Mouse (Mus musculus) adrenal gland, postnatal 36 days (tissue): ENCODE data around the gene Gmeb1. TPM values are rescaled to one million over a fixed set of nuclear protein-coding genes. Genes with fewer than 3 reads are reported as not detected.
A peak's percentile ranks its signal among the peaks of the same experiment; 100 is the strongest.
"Not testable (repeated sequence)": the region's sequence is repeated elsewhere in the genome, so short reads cannot be mapped to it uniquely, and the experiment has no call there.

Source experiments
- DNase-seq, 2 experiments: peaks; one replicate each; pipeline ENCODE4 v3.0.0; 2021; ENCODE audit warnings: mixed read lengths in 1 of 2
- total RNA-seq, 2 experiments: library from RNA; stranded (reverse); gene quantifications; 2 replicates each; pipeline ENCODE4 v1.2.3; 2021

The Gmeb1 gene
- total RNA-seq, 2 experiments from 2014 or later: 16.4 to 20.5 TPM

DNA sequence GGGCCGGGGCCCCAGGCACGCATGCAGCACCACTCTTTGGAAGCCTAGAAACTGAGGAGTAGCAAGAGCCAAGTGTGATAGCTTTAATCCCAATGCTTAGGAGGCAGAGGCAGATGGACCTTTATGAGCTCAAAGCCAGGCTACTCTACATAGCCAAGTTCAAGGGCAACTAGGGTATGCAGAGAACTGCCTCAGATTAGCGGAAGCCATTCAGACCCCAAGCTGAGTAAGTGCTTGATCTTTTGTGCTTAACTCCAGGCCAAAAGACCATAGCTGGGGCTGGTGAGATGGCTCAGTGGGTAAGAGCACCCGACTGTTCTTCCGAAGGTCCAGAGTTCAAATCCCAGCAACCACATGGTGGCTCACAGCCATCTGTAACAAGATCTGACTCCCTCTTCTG lies 39.4 kb downstream of the Gmeb1 start:
- DNase-seq: not testable (repeated sequence)

GRCm38 (mm10) chr4:132218439-132218838 lies 43.0 kb downstream of the Gmeb1 start:
- not testable (repeated sequence) for DNase-seq

GRCm38 (mm10) chr4:132217781-132218180 lies 43.6 kb downstream of the Gmeb1 start:
- DNase-seq: no peak

DNA sequence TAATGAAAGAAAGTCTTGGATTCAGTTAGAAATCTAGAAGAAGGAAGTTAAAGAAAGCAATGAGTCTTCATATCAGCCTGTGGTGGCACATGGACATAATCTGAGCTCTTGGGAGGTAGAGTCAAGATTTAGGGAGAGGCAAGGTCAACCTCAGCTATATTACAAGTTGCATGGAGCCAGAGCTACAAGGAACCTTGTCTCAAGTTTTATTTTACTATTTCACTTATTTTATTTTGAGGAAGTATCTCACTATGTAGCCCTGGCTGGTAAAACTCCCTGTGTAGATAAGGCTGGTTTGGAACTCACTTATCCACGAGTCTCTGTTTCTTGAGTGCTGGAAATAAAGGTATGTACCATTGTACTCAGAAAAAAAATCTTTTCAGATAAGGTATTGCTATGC lies 44.8 kb downstream of the Gmeb1 start:
- no peak for DNase-seq

DNA sequence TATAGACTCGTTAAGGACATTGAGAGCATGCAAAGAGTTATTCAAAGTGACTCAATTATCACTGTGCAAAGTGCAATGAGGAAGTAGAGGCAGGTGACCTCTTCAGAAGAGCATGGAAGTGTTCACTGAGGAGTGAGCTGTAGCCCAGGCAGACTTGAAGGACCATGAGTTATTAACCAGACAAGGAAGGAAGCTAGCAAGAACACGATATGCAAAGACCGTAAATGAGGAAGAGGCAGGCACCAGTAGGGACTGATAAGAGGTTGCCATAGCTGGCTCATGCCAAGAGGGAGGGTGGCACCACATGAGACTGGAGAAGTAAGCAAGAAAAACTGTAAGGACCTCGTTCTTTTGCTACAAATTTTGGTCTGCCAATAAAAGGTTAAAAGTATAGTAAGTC lies 46.6 kb downstream of the Gmeb1 start:
- DNase-seq: no peak

- DNase-seq: peak; percentile 98 to 99
Observed at GRCm38 (mm10) chr4:132211953-132212734, 49.3 kb downstream of the Gmeb1 start, which contains the start of gene Ythdf2. Ythdf2 (minus strand) TSS chr4:132212303.

DNA sequence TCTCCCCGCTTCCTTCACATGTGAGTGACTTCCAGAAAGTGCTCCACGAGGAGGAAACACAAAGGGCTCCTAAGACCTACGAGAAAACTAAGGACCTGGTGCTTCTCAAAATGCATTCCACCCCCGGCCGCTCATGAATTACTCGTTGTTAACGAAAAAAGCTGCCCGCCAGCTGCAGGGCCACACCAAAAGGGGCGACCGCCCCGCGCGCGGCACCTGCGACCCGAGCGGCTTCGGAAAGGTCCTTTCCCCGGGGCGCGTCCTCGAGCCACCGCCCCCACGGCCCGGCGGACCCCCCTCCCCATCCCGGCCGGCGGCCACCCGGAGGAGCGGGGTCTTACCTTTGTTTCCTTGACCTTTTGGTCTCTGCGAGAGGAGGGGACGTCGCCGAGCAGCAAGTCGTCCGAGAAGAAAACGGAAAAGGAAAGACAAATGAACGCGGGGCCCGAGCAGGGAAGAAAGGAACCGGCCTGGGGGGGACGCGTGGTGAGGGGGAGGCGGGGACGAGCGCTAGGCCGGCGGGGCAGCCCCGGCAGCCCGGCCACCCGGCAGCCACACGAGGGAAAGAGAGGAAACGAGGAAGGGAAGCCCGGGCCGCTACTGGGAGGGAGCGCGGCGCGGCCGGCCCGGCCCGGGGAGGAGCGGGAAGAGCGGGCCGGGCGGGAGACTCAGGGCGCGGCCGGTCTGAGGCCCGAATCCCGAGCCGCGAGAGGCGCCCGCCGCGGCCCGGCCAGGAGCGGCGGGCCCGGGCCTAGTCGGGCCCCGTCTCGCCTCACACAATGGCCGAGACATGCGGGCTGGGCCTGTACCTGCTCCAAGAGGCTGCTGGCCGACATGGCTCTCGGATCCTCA lies 50.1 kb downstream of the Gmeb1 start:
- DNase-seq: peak; percentile 41 to 55

DNA sequence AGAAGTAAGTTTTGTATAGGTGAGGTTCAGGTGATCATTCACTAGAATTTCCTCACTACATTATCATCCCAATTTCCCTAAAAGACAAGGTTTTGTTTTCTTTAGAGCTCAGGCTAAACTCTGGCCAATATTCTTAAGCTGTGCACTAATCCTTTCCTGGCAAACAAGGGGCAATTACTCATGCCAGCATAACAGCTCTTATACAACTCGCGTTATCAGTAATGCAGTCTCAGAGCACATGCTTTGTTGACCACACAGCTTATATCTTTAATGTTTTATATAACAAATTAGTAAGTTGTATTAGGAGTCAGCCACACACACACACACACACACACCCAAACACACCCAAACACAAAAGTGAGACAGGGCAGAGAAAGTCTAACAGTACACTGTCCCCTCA lies 51.1 kb downstream of the Gmeb1 start:
- no peak for DNase-seq

GRCm38 (mm10) chr4:132209299-132209698 lies 52.1 kb downstream of the Gmeb1 start:
- no peak for DNase-seq

DNA sequence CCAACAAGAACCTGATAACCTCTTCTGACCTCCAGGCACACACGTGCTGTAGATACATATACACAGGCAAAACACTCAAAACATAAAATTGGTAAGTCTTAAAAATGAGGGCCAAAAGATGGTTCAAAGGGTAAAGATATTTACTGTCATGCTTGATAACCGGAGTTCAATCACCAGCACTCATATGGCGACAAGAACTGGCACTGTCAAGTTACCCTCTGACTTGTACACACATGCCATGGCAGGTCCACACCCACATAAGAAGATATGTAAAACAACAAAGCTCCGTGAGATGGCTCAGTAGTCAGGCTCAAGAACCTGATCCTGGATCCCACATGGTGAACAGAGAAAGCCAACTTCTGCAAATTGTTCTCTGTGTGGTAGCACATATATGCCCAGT lies 54.1 kb downstream of the Gmeb1 start:
- no peak for DNase-seq

GRCm38 (mm10) chr4:132198771-132199170 lies 62.6 kb downstream of the Gmeb1 start:
- DNase-seq: no peak

DNA sequence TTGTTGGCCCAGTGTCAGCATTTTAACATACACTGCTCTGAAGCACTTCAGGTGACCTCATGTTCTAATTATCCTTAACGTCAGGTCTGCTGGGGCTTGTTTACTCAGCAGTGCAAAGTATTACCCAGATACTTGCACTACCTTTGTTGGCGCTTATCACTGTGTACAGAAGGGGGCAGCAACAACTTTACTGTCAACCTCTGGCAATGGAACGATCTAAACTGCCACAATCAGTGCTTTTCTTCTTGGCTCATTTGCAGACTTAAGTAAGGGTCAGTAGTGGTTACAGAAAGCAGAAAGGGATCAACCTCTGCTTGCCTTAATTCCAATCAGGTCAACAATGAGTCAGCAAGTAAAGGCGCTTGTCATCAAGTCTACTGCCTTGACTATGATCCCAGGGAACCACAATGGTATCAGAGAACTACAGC lies 63.1 kb downstream of the Gmeb1 start:
- peak; percentile 25 to 42 for DNase-seq

GRCm38 (mm10) chr4:132194975-132195374 lies 66.4 kb downstream of the Gmeb1 start:
- DNase-seq: no peak

DNA sequence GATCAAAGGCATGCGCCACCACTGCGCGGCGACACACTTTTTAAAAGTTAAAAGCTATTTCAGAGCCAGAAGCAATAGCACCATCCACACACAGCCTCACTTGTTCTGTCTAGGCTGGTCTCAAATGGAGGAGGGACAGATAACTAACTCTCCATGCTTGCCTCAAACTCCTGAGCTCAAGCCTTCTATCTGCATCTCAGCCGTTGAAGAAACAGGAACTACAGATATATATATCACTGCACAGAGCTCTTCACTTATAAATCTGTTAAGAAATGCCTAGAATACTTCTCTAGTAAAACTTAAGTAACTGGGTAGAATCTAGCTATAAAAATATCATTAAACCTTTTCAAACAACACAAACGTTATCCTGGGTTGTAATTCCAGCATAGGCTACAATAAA lies 67.0 kb downstream of the Gmeb1 start:
- DNase-seq: no peak

- DNase-seq: no peak
Observed at GRCm38 (mm10) chr4:132187826-132188401, 73.5 kb downstream of the Gmeb1 start.

DNA sequence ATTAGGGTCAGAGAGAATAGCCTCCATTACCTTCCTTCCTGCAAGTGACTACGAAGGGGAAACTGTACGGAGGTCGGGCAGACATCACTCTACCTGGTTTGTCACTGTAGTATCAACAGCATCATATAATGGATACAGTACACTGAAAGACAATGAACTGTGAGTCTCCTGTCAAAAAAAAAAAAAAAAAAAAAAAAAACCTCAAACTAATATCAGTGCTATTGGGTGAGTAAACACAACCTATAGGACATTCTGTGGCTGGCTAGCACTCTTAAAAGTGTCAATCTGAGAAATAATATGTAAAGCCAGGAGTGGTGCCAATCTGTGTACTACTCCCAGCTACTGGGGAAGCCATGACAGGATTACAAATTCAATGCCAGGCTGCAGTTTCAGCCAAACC lies 78.2 kb downstream of the Gmeb1 start:
- DNase-seq: no peak

DNA sequence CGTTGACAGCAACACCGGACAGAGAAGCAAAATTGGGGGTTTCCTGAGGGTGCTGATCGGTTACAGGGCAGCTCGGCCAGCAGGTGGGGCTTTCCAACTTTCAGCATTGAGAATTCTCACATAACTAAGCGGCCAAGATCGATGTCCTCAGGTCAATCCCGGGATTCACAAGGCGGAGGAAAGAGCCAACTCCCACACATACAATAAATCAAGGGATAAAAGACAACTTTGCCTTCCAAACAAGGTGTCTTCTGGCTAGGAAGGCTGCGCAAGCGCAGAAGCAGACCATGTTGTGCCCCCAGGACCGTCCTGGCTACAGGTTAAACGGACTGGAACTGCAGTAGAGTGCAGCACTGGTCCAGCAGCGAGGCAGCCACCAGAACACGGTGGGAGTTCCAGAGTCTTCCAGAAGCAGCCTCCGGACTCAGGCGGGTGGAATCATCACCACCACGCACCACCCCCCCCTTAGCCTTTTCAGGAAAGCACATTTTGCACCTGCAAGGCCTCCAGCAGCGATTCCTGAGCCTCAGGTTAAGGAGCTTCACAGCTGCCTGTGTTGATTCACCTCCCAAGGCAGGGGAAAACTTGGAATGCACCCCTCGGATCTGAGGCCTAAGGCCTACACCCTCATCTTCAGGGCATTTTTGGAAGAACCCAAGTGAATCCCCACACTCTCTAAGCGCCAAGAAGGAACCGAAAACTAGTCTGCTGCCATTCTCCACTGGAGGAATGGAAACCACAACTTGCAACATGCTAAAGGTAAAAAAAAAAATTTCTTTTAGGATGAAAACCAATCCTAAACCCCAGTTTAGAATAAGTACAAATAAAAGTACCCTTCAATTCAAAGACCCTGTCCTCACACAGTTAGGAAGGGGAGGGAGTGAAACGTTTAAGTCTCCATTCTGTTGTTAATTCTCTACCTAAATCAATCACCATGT lies 79.4 kb downstream of the Gmeb1 start:
- peak in 1 of 2 experiments; percentile 17 for DNase-seq

- peak; percentile 15 to 52 for DNase-seq
Observed at GRCm38 (mm10) chr4:132180710-132181109, 80.7 kb downstream of the Gmeb1 start.

GRCm38 (mm10) chr4:132178630-132179059 lies 82.8 kb downstream of the Gmeb1 start:
- peak; percentile 17 to 53 for DNase-seq

DNA sequence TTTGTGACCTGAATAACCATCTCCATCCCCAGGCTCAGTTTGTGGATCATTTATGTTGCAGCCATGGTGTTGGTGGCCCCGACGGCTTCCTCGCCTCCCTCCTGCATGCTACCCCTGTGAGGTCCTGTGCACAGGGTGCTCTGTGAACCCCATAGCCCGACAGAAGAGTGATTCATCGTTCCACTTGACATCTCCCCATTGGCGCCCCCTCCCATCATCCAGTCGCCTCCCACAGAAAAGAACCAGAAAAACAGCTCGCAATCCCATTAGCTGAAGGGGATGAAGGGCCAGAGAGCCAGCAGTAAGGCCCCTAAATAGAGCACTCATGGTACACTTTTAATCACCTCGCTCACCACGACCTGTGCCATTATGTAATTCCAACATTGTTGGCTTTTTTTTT lies 84.9 kb downstream of the Gmeb1 start:
- no peak for DNase-seq
